Mouse (Mus musculus): ENCODE results near the gene Ccr1. TPM values are rescaled to one million over a fixed set of nuclear protein-coding genes. Genes with fewer than 3 reads are reported as not detected.

Ccr1 gene
- polyA plus RNA-seq (2015; fragmentation: Nextera tagmentation; extraction: Ambion mirVana) = 4.4 and 4.9 TPM in 2 replicates

DNA sequence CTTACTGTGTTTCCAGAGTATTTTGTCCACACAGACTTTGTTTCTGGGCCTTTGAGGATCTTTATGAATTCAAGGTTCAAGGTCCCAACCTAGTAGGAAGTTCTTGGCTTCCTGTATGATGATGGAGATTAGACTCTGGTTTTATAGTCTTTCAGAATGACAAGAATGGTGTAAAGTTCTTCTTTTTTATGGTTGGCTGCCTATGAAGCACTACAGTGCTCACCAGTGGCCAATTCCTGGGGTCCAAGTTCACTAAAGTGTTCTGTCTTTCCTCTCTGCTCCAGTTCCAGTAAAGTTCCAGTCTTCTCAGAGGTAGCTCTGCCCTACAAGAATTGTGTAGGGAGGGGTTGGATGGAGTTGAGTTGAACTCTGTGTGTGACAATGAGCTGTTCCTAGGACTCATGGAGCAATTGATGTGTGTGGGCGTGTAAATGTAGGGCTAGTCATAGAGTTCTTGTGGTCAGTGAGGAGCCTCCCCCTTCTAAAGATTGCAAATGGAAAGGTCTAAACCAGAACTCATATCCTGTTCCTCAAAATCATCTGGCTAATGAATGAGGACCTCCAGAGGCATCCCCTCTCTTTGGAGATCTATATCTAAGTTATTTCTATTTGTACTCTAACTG is at the start of gene Ccr1:
Ccr1 (minus strand) TSS at position 403 of the 623 bp plus-strand sequence.
- 76% methylated on average over 1 of the region's 1 CpGs for WGBS
- no peak within 1 kb of the TSS for H3K9ac ChIP-seq (ENCODE audit: low read depth, low read length)
- H3K4me2 ChIP-seq (replicated peaks; ENCODE audit: low read depth) = no peak within 1 kb of the TSS
- no peaks in the 10 kb centered on the region for H3K36me3 ChIP-seq (ENCODE audit: control insufficient read depth, insufficient read depth)
- no peak within 1 kb of the TSS for H3K4me3 ChIP-seq (ENCODE audit: low read depth, low read length)
- ATAC-seq = peak; percentile 91
- H3K9me3 ChIP-seq (ENCODE audit: control insufficient read depth) = no peaks in the 10 kb centered on the region
- no peaks in the 10 kb centered on the region for H3K4me1 ChIP-seq (replicated peaks; ENCODE audit: control insufficient read depth, insufficient read depth, low read length)
- H3K27ac ChIP-seq (ENCODE audit: low read depth, low read length) = no peak within 1 kb of the TSS
- no peak for TF ChIP-seq CTCF (IDR thresholded peaks at IDR 0.05; ENCODE audit: low read depth)
- no peaks in the 10 kb centered on the region for H3K27me3 ChIP-seq (replicated peaks; ENCODE audit: control insufficient read depth, insufficient read depth, low read length)

GRCm38 (mm10) chr9:124016048-124016447 is 47.6 kb upstream of the Ccr1 start:
- Histone ChIP-seq H3K4me3 (ENCODE audit: low read depth, low read length) (no peak overlapping the region), H3K27ac (ENCODE audit: low read depth, low read length) (no peak overlapping the region), H3K9ac (ENCODE audit: low read depth, low read length) (no peak overlapping the region), H3K27me3 (replicated peaks; ENCODE audit: control insufficient read depth, insufficient read depth, low read length) (no peaks in the 10 kb centered on the region), H3K4me2 (replicated peaks; ENCODE audit: low read depth) (no peak overlapping the region), H3K36me3 (ENCODE audit: control insufficient read depth, insufficient read depth) (no peaks in the 10 kb centered on the region), H3K4me1 (replicated peaks; ENCODE audit: control insufficient read depth, insufficient read depth, low read length) (no peaks in the 10 kb centered on the region), H3K9me3 (ENCODE audit: control insufficient read depth) (no peaks in the 10 kb centered on the region)
- 67% methylated on average over 2 of the region's 2 CpGs for WGBS
- ATAC-seq = no peak
- TF ChIP-seq CTCF (IDR thresholded peaks at IDR 0.05; ENCODE audit: low read depth) = no peak

DNA sequence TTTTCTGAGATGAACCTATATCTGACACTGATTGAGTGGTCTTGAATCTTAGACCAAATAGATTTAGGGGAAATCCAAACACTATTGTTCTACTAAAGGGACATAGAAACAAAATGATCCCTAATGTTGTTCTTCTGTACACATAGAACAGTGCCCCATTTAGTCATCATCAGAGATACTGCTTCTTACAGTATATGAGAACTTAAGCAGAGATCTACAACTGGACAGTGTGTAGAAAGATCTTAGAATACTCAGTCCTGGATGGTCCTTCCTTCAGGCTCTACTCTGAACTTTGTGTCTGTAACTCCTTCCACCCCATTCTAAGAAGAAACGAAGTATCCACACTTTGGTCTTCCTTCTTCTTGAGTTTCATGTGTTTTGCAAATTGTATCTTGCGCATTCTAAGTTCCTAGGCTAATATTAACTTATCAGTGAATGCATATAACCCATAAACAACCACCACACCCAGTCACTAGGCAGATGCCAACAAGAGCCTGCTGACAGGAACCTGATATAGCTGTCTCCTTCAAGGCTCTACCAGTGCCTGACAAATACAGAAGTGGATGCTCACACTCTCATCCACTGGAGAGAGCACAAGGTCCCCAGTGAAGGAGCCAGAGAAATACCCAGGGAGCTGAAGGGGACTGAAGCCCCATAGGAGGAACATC is 46.6 kb upstream of the Ccr1 start:
- H3K4me2 ChIP-seq (replicated peaks; ENCODE audit: low read depth) = no peak overlapping the region
- H3K4me1 ChIP-seq (replicated peaks; ENCODE audit: control insufficient read depth, insufficient read depth, low read length) = no peaks in the 10 kb centered on the region
- H3K4me3 ChIP-seq (ENCODE audit: low read depth, low read length) = no peak overlapping the region
- no peak overlapping the region for H3K27ac ChIP-seq (ENCODE audit: low read depth, low read length)
- WGBS = 79% methylated on average over 2 of the region's 2 CpGs
- H3K36me3 ChIP-seq (ENCODE audit: control insufficient read depth, insufficient read depth) = no peaks in the 10 kb centered on the region
- no peak for TF ChIP-seq CTCF (IDR thresholded peaks at IDR 0.05; ENCODE audit: low read depth)
- no peaks in the 10 kb centered on the region for H3K9me3 ChIP-seq (ENCODE audit: control insufficient read depth)
- no peak for ATAC-seq
- H3K9ac ChIP-seq (ENCODE audit: low read depth, low read length) = no peak overlapping the region
- H3K27me3 ChIP-seq (replicated peaks; ENCODE audit: control insufficient read depth, insufficient read depth, low read length) = no peaks in the 10 kb centered on the region

GRCm38 (mm10) chr9:124013270-124013669 is 44.8 kb upstream of the Ccr1 start:
- Histone ChIP-seq H3K9me3 (ENCODE audit: control insufficient read depth) (no peaks in the 10 kb centered on the region), H3K4me1 (replicated peaks; ENCODE audit: control insufficient read depth, insufficient read depth, low read length) (no peaks in the 10 kb centered on the region), H3K4me3 (ENCODE audit: low read depth, low read length) (no peak overlapping the region), H3K27me3 (replicated peaks; ENCODE audit: control insufficient read depth, insufficient read depth, low read length) (no peaks in the 10 kb centered on the region), H3K36me3 (ENCODE audit: control insufficient read depth, insufficient read depth) (no peaks in the 10 kb centered on the region), H3K27ac (ENCODE audit: low read depth, low read length) (no peak overlapping the region), H3K4me2 (replicated peaks; ENCODE audit: low read depth) (no peak overlapping the region), H3K9ac (ENCODE audit: low read depth, low read length) (no peak overlapping the region)
- ATAC-seq = no peak
- no peak for TF ChIP-seq CTCF (IDR thresholded peaks at IDR 0.05; ENCODE audit: low read depth)
- WGBS = 81% methylated on average over 3 of the region's 3 CpGs

DNA sequence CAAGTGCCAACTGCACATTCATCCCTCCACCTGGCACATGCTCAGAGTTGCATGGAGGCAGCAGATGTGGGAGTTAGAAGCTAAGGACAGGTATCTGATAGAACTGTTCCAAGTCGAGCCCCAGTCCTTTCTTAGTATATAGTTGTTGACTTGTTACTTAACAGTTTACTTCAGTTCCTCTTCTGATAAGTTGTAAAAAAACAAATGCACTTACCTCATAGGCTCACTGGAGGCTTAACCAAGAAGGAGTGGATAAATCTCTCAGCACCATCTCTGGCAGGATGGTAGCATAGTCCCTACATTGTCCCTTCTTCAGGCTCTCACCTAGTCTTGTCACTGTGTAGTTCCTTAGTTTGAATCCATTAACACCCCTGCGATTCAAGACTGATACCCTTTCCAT is 44.2 kb upstream of the Ccr1 start:
- H3K36me3 ChIP-seq (ENCODE audit: control insufficient read depth, insufficient read depth) = no peaks in the 10 kb centered on the region
- H3K4me2 ChIP-seq (replicated peaks; ENCODE audit: low read depth) = no peak overlapping the region
- no peak for ATAC-seq
- no peak overlapping the region for H3K4me3 ChIP-seq (ENCODE audit: low read depth, low read length)
- H3K27ac ChIP-seq (ENCODE audit: low read depth, low read length) = no peak overlapping the region
- 72% methylated on average over 2 of the region's 2 CpGs for WGBS
- H3K27me3 ChIP-seq (replicated peaks; ENCODE audit: control insufficient read depth, insufficient read depth, low read length) = no peaks in the 10 kb centered on the region
- H3K4me1 ChIP-seq (replicated peaks; ENCODE audit: control insufficient read depth, insufficient read depth, low read length) = no peaks in the 10 kb centered on the region
- TF ChIP-seq CTCF (IDR thresholded peaks at IDR 0.05; ENCODE audit: low read depth) = no peak
- H3K9me3 ChIP-seq (ENCODE audit: control insufficient read depth) = no peaks in the 10 kb centered on the region
- H3K9ac ChIP-seq (ENCODE audit: low read depth, low read length) = no peak overlapping the region

GRCm38 (mm10) chr9:123999784-124000183 is 31.3 kb upstream of the Ccr1 start:
- Histone ChIP-seq H3K4me2 (replicated peaks; ENCODE audit: low read depth) (no peak overlapping the region), H3K9me3 (ENCODE audit: control insufficient read depth) (no peaks in the 10 kb centered on the region), H3K4me3 (ENCODE audit: low read depth, low read length) (no peak overlapping the region), H3K27me3 (replicated peaks; ENCODE audit: control insufficient read depth, insufficient read depth, low read length) (no peaks in the 10 kb centered on the region), H3K4me1 (replicated peaks; ENCODE audit: control insufficient read depth, insufficient read depth, low read length) (no peaks in the 10 kb centered on the region), H3K36me3 (ENCODE audit: control insufficient read depth, insufficient read depth) (no peaks in the 10 kb centered on the region), H3K9ac (ENCODE audit: low read depth, low read length) (no peak overlapping the region), H3K27ac (ENCODE audit: low read depth, low read length) (no peak overlapping the region)
- 37% methylated on average over 2 of the region's 2 CpGs for WGBS
- no peak for TF ChIP-seq CTCF (IDR thresholded peaks at IDR 0.05; ENCODE audit: low read depth)
- ATAC-seq = peak; percentile 93

Measured in intestine, postnatal 0 days (tissue).